In genomic region chr19:56919628-56920027, GRCm38 (mm10) we compare ENCODE assay signal across 9 mouse cellular contexts. TPM values are rescaled to one million over a fixed set of nuclear protein-coding genes. Genes with fewer than 3 reads are reported as not detected.
DNase-seq lines count a peak whose midpoint lies in the region; ATAC-seq and TF ChIP-seq lines count a peak whose summit lies in the region.
"Had no signal": no experiment of that assay in that cellular context is flagged by ENCODE, and none has a peak within 500 bp of the region (broad histone marks: within the 10 kb centered on the region; RNA-seq: fewer than 3 reads in every experiment).

No protein-coding gene starts in this region.

- WGBS in cerebellum, adult 2 months = 8% methylated on average over 7 of the region's 7 CpGs
- WGBS in hindbrain, embryonic 11.5 days = 32% methylated on average over 7 of the region's 7 CpGs

- H3K27me3 ChIP-seq in MEL (ENCODE audit: control insufficient read depth in 1 of 2, insufficient read depth in 2 of 2, low read length in 2 of 2) = no peaks in the 10 kb centered on the region
- no peaks in the 10 kb centered on the region for H3K27me3 ChIP-seq in cerebellum, adult 2 months (ENCODE audit: control insufficient read depth, insufficient read depth, low read length)
- H3K27me3 ChIP-seq in hindbrain, embryonic 11.5 days (ENCODE audit: control insufficient read depth, insufficient read depth, low read length) = no peaks in the 10 kb centered on the region

- peak; percentile 44 for TF ChIP-seq RAD21 in MEL (IDR thresholded peaks at IDR 0.05; ENCODE audit: low read depth, low read length)

- no peak overlapping the region for H3K27ac ChIP-seq in MEL (ENCODE audit: control insufficient read depth, low read depth, low read length)
- H3K27ac ChIP-seq in cerebellum, adult 2 months (ENCODE audit: insufficient read depth, low read length) = no peak overlapping the region
- no peak overlapping the region for H3K27ac ChIP-seq in hindbrain, embryonic 11.5 days (ENCODE audit: low read depth, low read length)
- H3K27ac ChIP-seq: macrophage had no signal

- peak; percentile 89 for ATAC-seq in frontal cortex, adult (ENCODE audit: low TSS enrichment)
- ATAC-seq in hindbrain, embryonic 11.5 days (ENCODE audit: low FRiP score) = peak; percentile 63

- peak; percentile 52 to 76 (median 60) for TF ChIP-seq CTCF in MEL (IDR thresholded peaks at IDR 0.05 in 2 of 3, conservative IDR thresholded peaks at IDR 0.05 in 1 of 3; ENCODE audit: control insufficient read depth in 1 of 3, insufficient read depth in 1 of 3, low read depth in 2 of 3, low read length in 3 of 3, poor library complexity in 1 of 3, severe bottlenecking in 1 of 3)
- peak; percentile 98 for TF ChIP-seq CTCF in cerebellum, adult 2 months (IDR thresholded peaks at IDR 0.05; ENCODE audit: borderline replicate concordance, insufficient read depth, low read depth, low read length)

- H3K4me3 ChIP-seq in MEL (ENCODE audit: control insufficient read depth in 1 of 2, insufficient read depth in 1 of 2, low read depth in 2 of 2, low read length in 2 of 2) = no peak overlapping the region
- no peak overlapping the region for H3K4me3 ChIP-seq in cerebellum, adult 2 months (replicated peaks; ENCODE audit: insufficient read depth, low read depth, low read length)
- no peak overlapping the region for H3K4me3 ChIP-seq in hindbrain, embryonic 11.5 days (ENCODE audit: low read depth, low read length)

- H3K9ac ChIP-seq in MEL (ENCODE audit: control insufficient read depth, low read depth, low read length, poor library complexity, severe bottlenecking) = no peak overlapping the region
- no peak overlapping the region for H3K9ac ChIP-seq in hindbrain, embryonic 11.5 days (ENCODE audit: low read depth, low read length)

- no peaks in the 10 kb centered on the region for H3K9me3 ChIP-seq in MEL (replicated peaks; ENCODE audit: insufficient read depth, low read length)
- no peaks in the 10 kb centered on the region for H3K9me3 ChIP-seq in hindbrain, embryonic 11.5 days (ENCODE audit: control insufficient read depth, low read length)

- no peaks in the 10 kb centered on the region for H3K79me2 ChIP-seq in MEL (ENCODE audit: control insufficient read depth, insufficient read depth, low read length, poor library complexity)

- no peak for TF ChIP-seq POLR2A in MEL (IDR thresholded peaks at IDR 0.05; ENCODE audit: control insufficient read depth in 1 of 2, insufficient read depth in 1 of 2, low read depth in 1 of 2, low read length in 2 of 2, poor library complexity in 1 of 2)
- TF ChIP-seq POLR2A in cerebellum, adult 2 months (IDR thresholded peaks at IDR 0.05; ENCODE audit: borderline replicate concordance, insufficient read depth, low read length) = no peak

- H3K4me1 ChIP-seq in MEL (ENCODE audit: control insufficient read depth in 1 of 2, insufficient read depth in 2 of 2, low read length in 2 of 2) = no peaks in the 10 kb centered on the region
- H3K4me1 ChIP-seq in cerebellum, adult 2 months (ENCODE audit: control insufficient read depth, insufficient read depth, low read length) = no peaks in the 10 kb centered on the region
- H3K4me1 ChIP-seq in hindbrain, embryonic 11.5 days (replicated peaks; ENCODE audit: control insufficient read depth, insufficient read depth, low read length) = no peaks in the 10 kb centered on the region

- TF ChIP-seq EP300 in MEL (IDR thresholded peaks at IDR 0.05; ENCODE audit: low read depth in 1 of 2, low read length in 2 of 2) = no peak

- H3K4me2 ChIP-seq in hindbrain, embryonic 11.5 days (replicated peaks; ENCODE audit: low read depth, low read length) = no peak overlapping the region

- DNase-seq in MEL (ENCODE audit: low read depth, low spot score) = peak; percentile 13
- DNase-seq in cerebellum, adult 2 months = peak; percentile 88 to 93
- DNase-seq in hindbrain, embryonic 11.5 days (ENCODE audit: low spot score) = peak; percentile 94
- DNase-seq in layer of hippocampus, adult 9-11 months = peak; percentile 58
- peak; percentile 92 for DNase-seq in lung, postnatal 25 days (ENCODE audit: low spot score)
- DNase-seq in right cerebral cortex, adult 18-20 months = peak; percentile 80
- DNase-seq in urinary bladder, postnatal 25 days (ENCODE audit: low spot score) = peak; percentile 87

- no peaks in the 10 kb centered on the region for H3K36me3 ChIP-seq in MEL (ENCODE audit: control insufficient read depth in 1 of 2, insufficient read depth in 2 of 2, low read length in 2 of 2)
- H3K36me3 ChIP-seq in hindbrain, embryonic 11.5 days (ENCODE audit: control insufficient read depth, insufficient read depth, low read length) = no peaks in the 10 kb centered on the region

TF ChIP-seq in MEL, 35 proteins besides CTCF, POLR2A, EP300 and RAD21:
- no peak for TF ChIP-seq RCOR1 (IDR thresholded peaks at IDR 0.05; ENCODE audit: low read depth, low read length)
- peak; percentile 33 for TF ChIP-seq SMC3 (IDR thresholded peaks at IDR 0.05; ENCODE audit: low read depth, low read length)

RNA-seq across cellular contexts. Expression of gene Vwa2, which starts 45.6 kb away (rescaled TPM):
- total RNA-seq in MEL (2012; rRNA removed) = 0.03 TPM in 1 of 2 replicates, not detected in the other
- polyA plus RNA-seq in MEL (2012; ENCODE audit: insufficient read depth in 1 of 2, insufficient read length in 2 of 2, low read depth in 1 of 2, low replicate concordance in 2 of 2, missing spikeins in 1 of 2) = not detected
- polyA plus RNA-seq in cerebellum, adult 2 months (2012; rRNA removed) = 0.05 TPM in 1 of 2 replicates, not detected in the other
- polyA plus RNA-seq in hindbrain, embryonic 11.5 days (2014; fragmentation: Nextera tagmentation; extraction: Ambion mirVana) = 0.63 and 0.73 TPM in 2 replicates
- polyA plus RNA-seq: macrophage had no signal

Comparison
In these comparisons a context has a peak if more than half of its experiments do, and no peak if none do; other contexts are left out.
1. DNase-seq: peak in every context shown above with its lines; median percentile 94 in hindbrain, embryonic 11.5 days; 92 in lung, postnatal 25 days; 90 in cerebellum, adult 2 months; 87 in urinary bladder, postnatal 25 days; 80 in right cerebral cortex, adult 18-20 months; 58 in layer of hippocampus, adult 9-11 months; 13 in MEL.